In the genomic region with DNA sequence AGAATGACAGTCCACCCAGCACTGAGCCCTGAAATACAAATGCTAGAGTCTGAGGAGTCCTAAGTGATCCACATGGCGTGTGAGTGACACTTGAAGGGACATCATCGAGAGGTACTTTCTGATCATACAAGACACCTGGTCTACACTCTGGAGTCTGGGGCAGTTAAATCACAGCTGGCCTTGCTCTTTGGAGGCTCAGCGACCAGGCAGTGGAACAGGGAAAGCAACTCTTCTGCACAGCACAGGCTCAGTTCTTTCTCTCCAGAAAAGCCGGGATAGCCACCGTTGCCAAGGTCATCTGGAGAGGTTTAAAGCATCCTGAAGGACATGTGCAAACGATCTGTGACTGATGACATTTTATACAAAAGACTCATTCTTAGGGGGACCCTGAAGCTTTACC, we compare ENCODE assay signal across 32 mouse cellular contexts. TPM values are rescaled to one million over a fixed set of nuclear protein-coding genes. Genes with fewer than 3 reads are reported as not detected.
DNase-seq lines count a peak whose midpoint lies in the region; ATAC-seq and TF ChIP-seq lines count a peak whose summit lies in the region.
"Had no signal": no experiment of that assay in that cellular context is flagged by ENCODE, and none has a peak within 500 bp of the region (broad histone marks: within the 10 kb centered on the region; RNA-seq: fewer than 3 reads in every experiment).

No protein-coding gene starts in this region.

- 0 out of 2 replicates have a peak overlapping the region, but pooled peaks have one; percentile 10 for H3K27ac ChIP-seq in layer of hippocampus, adult 2 months
- 0 out of 2 replicates have a peak overlapping the region, but pooled peaks have one; percentile 11 for H3K27ac ChIP-seq in embryonic facial prominence, embryonic 10.5 days (replicated peaks)
- no peak overlapping the region for H3K27ac ChIP-seq in midbrain, embryonic 10.5 days (replicated peaks)
- H3K27ac ChIP-seq: forebrain, embryonic 10.5 days; forebrain, embryonic 13.5 days; gastrocnemius, adult 2 months; hindbrain, embryonic 12.5 days; hindbrain, embryonic 15.5 days had no signal

- no peak for ATAC-seq in frontal cortex, adult (ENCODE audit: low TSS enrichment)
- ATAC-seq: CD4-positive, CD25-positive, alpha-beta regulatory T cell, adult 4 months; forebrain, embryonic 13.5 days; forebrain, embryonic 16.5 days; intestine, postnatal 0 days had no signal

- H3K36me3 ChIP-seq in embryonic facial prominence, embryonic 10.5 days (replicated peaks) = peaks cover 83% of the 10 kb centered on the region
- H3K36me3 ChIP-seq in midbrain, embryonic 10.5 days = peaks cover 75% of the 10 kb centered on the region

- no peak for TF ChIP-seq CTCF in layer of hippocampus, adult 2 months (conservative IDR thresholded peaks at IDR 0.05)

- H3K9me3 ChIP-seq in embryonic facial prominence, embryonic 10.5 days = no peaks in the 10 kb centered on the region
- no peaks in the 10 kb centered on the region for H3K9me3 ChIP-seq in midbrain, embryonic 10.5 days (replicated peaks)
- H3K9me3 ChIP-seq: forebrain, embryonic 10.5 days; forebrain, embryonic 13.5 days; hindbrain, embryonic 12.5 days; hindbrain, embryonic 15.5 days had no signal

- H3K27me3 ChIP-seq in embryonic facial prominence, embryonic 10.5 days (replicated peaks; ENCODE audit: low read depth, poor library complexity, severe bottlenecking) = no peaks in the 10 kb centered on the region
- no peaks in the 10 kb centered on the region for H3K27me3 ChIP-seq in midbrain, embryonic 10.5 days (ENCODE audit: low read depth, poor library complexity, severe bottlenecking)
- H3K27me3 ChIP-seq: forebrain, embryonic 13.5 days; hindbrain, embryonic 12.5 days; hindbrain, embryonic 15.5 days had no signal

- H3K4me1 ChIP-seq in embryonic facial prominence, embryonic 10.5 days = peaks cover 7% of the 10 kb centered on the region; the same call in 1 of the 2 replicates
- no peaks in the 10 kb centered on the region for H3K4me1 ChIP-seq in midbrain, embryonic 10.5 days
- H3K4me1 ChIP-seq: forebrain, embryonic 10.5 days; forebrain, embryonic 13.5 days; hindbrain, embryonic 12.5 days; hindbrain, embryonic 15.5 days had no signal

- WGBS in embryonic facial prominence, embryonic 10.5 days = 56% methylated on average over 6 of the region's 6 CpGs
- 82% methylated on average over 6 of the region's 6 CpGs for WGBS in midbrain, embryonic 10.5 days

- H3K4me3 ChIP-seq in layer of hippocampus, adult 2 months = no peak overlapping the region
- no peak overlapping the region for H3K4me3 ChIP-seq in embryonic facial prominence, embryonic 10.5 days
- H3K4me3 ChIP-seq in midbrain, embryonic 10.5 days = no peak overlapping the region
- H3K4me3 ChIP-seq: forebrain, embryonic 10.5 days; forebrain, embryonic 13.5 days; gastrocnemius, adult 2 months; hindbrain, embryonic 12.5 days; hindbrain, embryonic 15.5 days had no signal

- peak; percentile 33 for DNase-seq in adrenal gland, postnatal 10 days
- no peak for DNase-seq in adrenal gland, postnatal 4 days (ENCODE audit: low spot score in 2 of 2)
- DNase-seq in layer of hippocampus, adult 2 months (ENCODE audit: low spot score in 2 of 2) = no peak
- no peak for DNase-seq in layer of hippocampus, adult 9-11 months
- DNase-seq in embryo, embryonic 10.5 days (ENCODE audit: low spot score) = peak; percentile 44
- DNase-seq in embryonic facial prominence, embryonic 10.5 days (ENCODE audit: low spot score) = no peak
- DNase-seq in midbrain, embryonic 10.5 days (ENCODE audit: low spot score) = no peak
- DNase-seq: cerebellum, adult 11 months; cerebellum, adult 2 months; cerebellum, adult 9-11 months; cerebellum, postnatal 25 days; gastrocnemius, adult 2 months; gastrocnemius, postnatal 14 days; heart, adult 11 months had no signal

RNA-seq across cellular contexts. Expression of a gene that starts 23.7 kb away (rescaled TPM):
- total RNA-seq in adrenal gland, postnatal 10 days (2021) = 10 to 100 TPM; 24.0 to 25.3 TPM
- 10 to 100 TPM; 32.8 to 34.2 TPM for total RNA-seq in adrenal gland, postnatal 4 days (2021)
- total RNA-seq in layer of hippocampus, adult 2 months (2021) = 10 to 100 TPM; 29.2 to 29.6 TPM
- 21.8 and 27.0 TPM in 2 replicates for polyA plus RNA-seq in embryonic facial prominence, embryonic 10.5 days (2016; fragmentation: Nextera tagmentation; extraction: Ambion mirVana)
- 21.1 and 22.3 TPM in 2 replicates for polyA plus RNA-seq in midbrain, embryonic 10.5 days (2016; fragmentation: Nextera tagmentation; extraction: Ambion mirVana)

RNA-seq across cellular contexts. Expression of a gene that starts 30.4 kb away (rescaled TPM):
- total RNA-seq in adrenal gland, postnatal 10 days (2021) = 100 to 1,000 TPM; 205 to 288 TPM
- total RNA-seq in adrenal gland, postnatal 4 days (2021) = 100 to 1,000 TPM; 380 to 474 TPM
- 100 to 1,000 TPM; 272 to 300 TPM for total RNA-seq in layer of hippocampus, adult 2 months (2021)
- 611 and 614 TPM in 2 replicates for polyA plus RNA-seq in embryonic facial prominence, embryonic 10.5 days (2016; fragmentation: Nextera tagmentation; extraction: Ambion mirVana)
- polyA plus RNA-seq in midbrain, embryonic 10.5 days (2016; fragmentation: Nextera tagmentation; extraction: Ambion mirVana) = 612 and 627 TPM in 2 replicates

RNA-seq across cellular contexts. Expression of a gene that starts 53.0 kb away (rescaled TPM):
- total RNA-seq in adrenal gland, postnatal 10 days (2021) = not detected
- total RNA-seq in adrenal gland, postnatal 4 days (2021) = not detected
- 1 to 10 TPM in 1 of 2 experiments, not detected in 1; 1.7 TPM for total RNA-seq in layer of hippocampus, adult 2 months (2021)
- polyA plus RNA-seq in embryonic facial prominence, embryonic 10.5 days (2016; fragmentation: Nextera tagmentation; extraction: Ambion mirVana) = 0.52 TPM in 1 of 2 replicates, not detected in the other
- 0.20 and 0.35 TPM in 2 replicates for polyA plus RNA-seq in midbrain, embryonic 10.5 days (2016; fragmentation: Nextera tagmentation; extraction: Ambion mirVana)
- total RNA-seq: common myeloid progenitor, adult 5-6 weeks; gastrocnemius, adult 2 months; gastrocnemius, postnatal 14 days; gastrocnemius, postnatal 4 days; heart, adult 8-10 months; heart, postnatal 25 days; hematopoietic stem cell, adult 5-6 weeks had no signal
- polyA plus RNA-seq: C2C12; CD4-positive, CD25-positive, alpha-beta regulatory T cell, adult 4 months; embryonic facial prominence, embryonic 11.5 days; heart, embryonic 11.5 days; heart, embryonic 14.5 days; heart, postnatal 0 days had no signal

Comparison
In these comparisons a context has a peak if more than half of its experiments do, and no peak if none do; other contexts are left out.
1. DNase-seq: peak in adrenal gland, postnatal 10 days (single experiment) and embryo, embryonic 10.5 days (single experiment); none in adrenal gland, postnatal 4 days (0 of 2), layer of hippocampus, adult 2 months (0 of 2), layer of hippocampus, adult 9-11 months (single experiment), embryonic facial prominence, embryonic 10.5 days (single experiment) and midbrain, embryonic 10.5 days (single experiment).